Mouse (Mus musculus) urinary bladder, adult 2 months (tissue): ENCODE data around the gene Abcb7. TPM values are rescaled to one million over a fixed set of nuclear protein-coding genes. Genes with fewer than 3 reads are reported as not detected.
A peak's percentile ranks its signal among the peaks of the same experiment; 100 is the strongest.
"Not testable (repeated sequence)": the region's sequence is repeated elsewhere in the genome, so short reads cannot be mapped to it uniquely, and the experiment has no call there.

Source experiments
- DNase-seq: peaks from one replicate; pipeline ENCODE4 v3.0.0; 2022; ENCODE audit warnings: low spot score
- polyA plus RNA-seq: library from polyadenylated mRNA; depleted of rRNA; stranded (reverse); fragments of >200 nt; gene quantifications from 2 replicates; pipeline ENCODE4 v1.2.3, GENCODE M21; 2012; rRNA removed

Gene Abcb7
- polyA plus RNA-seq, result 5.6 and 6.6 TPM in 2 replicates

- peak; percentile 48 for DNase-seq
These were observed at the start of gene Abcb7 for GRCm38 (mm10) chrX:104413183-104413983. TSS of gene Abcb7 (minus strand) at chrX:104413856.

- DNase-seq, result no peak
These were observed 48.1 kb upstream of the Abcb7 start for GRCm38 (mm10) chrX:104461755-104462154.

- DNase-seq, result no peak
These were observed 38.8 kb upstream of the Abcb7 start for GRCm38 (mm10) chrX:104452433-104452832.

- DNase-seq, result no peak
These were observed 19.8 kb upstream of the Abcb7 start for GRCm38 (mm10) chrX:104433456-104433855.

DNA sequence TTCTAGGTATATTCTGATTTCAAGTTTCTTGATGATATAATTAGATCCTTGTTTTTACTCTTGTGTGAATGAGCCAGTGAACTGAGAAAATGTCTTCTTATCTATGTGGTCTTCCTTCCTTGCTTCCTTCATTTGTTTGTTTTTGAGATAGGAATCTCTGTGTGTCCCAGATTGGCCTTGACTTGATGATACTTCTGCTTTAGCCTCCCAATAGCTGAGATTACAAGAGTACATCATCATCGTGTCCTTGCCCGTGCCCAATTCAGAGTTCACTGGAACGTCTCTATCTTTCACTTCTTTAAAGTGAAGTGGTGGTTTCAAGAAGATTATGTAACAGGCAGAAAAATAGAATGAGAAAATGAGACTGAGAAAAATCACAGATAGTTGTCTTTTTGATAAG lies 14.5 kb upstream of the Abcb7 start:
- DNase-seq, result no peak

DNA sequence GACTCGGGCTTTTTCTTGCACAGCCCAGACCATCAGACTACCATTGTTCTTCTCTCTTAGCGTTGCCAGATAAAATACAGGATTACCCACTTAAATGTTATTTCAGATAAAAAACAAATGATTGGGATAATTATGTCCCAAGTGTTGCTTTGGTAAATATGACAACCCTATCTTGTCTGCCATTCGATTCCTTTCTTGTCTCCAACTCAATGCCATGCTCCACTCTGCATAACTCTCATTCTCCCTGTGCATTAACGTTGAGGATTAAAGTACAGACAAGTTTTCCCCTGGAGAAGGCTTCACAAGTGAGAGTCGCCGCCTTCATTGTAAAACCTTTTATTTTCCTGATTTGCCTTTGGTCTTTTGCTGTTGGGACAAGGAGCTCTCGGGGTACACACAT lies 339 bp upstream of the Abcb7 start:
- DNase-seq, result no peak

DNA sequence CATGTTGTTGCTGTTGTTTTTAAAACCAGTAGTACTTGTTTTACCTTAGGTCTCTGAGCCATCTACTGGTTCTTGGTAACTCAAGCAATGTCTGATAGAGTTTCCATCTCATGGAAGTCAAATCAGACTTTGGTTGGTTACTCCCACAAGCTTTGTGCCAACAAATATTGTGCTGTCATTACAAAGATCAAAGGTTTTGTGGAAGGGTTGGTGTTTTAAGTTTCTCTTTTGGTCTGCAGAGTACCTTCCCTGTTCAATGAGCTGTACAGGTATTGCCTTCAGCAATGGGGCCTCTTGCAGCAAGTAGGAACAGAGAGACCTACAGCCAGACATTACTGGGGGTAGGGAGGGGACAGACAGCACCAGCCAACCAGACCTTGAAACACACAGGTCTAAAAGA lies 5.5 kb downstream of the Abcb7 start:
- no peak for DNase-seq

DNA sequence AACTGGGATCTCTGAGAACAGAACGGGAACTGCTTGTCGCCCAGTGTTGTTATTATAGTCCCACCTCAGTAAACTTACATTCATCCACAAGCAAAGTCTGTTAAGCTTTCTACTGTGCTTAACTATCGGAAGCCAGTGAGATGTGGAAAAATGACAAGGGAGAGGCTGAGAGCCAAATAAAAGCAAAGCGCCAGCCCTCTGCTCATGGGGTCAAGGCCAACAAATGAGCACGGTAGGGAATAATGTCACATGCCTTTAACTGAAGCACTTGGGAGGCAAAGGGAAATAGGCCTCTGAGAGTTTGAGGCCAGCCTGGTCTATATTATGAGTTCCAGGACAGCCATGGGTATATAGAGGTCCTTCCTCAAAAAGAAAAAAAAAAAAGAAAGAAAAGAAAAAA lies 11.2 kb downstream of the Abcb7 start:
- DNase-seq, result no peak

DNA sequence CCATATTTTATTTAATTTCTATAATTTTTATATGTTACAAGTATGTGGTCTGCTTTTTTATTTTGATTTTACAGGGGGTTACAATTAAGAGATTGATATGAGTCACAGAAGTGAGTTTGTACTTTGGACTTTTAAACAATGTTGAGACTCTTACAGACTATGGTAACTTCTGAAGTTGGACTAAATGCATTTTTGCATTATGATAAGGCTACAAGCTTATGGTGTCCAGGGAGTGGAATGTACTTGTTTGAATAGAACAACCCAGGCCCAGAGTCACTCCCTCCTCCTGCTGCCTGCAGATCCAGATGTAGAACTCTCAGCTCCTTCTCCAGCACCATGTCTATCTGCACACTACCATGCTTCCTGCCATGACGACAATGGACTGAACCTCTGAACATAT lies 12.5 kb downstream of the Abcb7 start:
- no peak for DNase-seq

- no peak for DNase-seq
These were observed 16.1 kb downstream of the Abcb7 start for GRCm38 (mm10) chrX:104397526-104397925.

GRCm38 (mm10) chrX:104359686-104360085 lies 54.0 kb downstream of the Abcb7 start:
- no peak for DNase-seq

GRCm38 (mm10) chrX:104355842-104356241 lies 57.8 kb downstream of the Abcb7 start:
- no peak for DNase-seq

GRCm38 (mm10) chrX:104348146-104348545 lies 65.5 kb downstream of the Abcb7 start:
- not testable (repeated sequence) for DNase-seq

- DNase-seq, result no peak
These were observed 121.9 kb downstream of the Abcb7 start for GRCm38 (mm10) chrX:104291721-104292120.

GRCm38 (mm10) chrX:104279828-104280227 lies 133.8 kb downstream of the Abcb7 start:
- no peak for DNase-seq

GRCm38 (mm10) chrX:104264371-104264770 lies 149.3 kb downstream of the Abcb7 start:
- DNase-seq, result no peak

- no peak for DNase-seq
These were observed 151.2 kb downstream of the Abcb7 start for GRCm38 (mm10) chrX:104262468-104262867.

DNA sequence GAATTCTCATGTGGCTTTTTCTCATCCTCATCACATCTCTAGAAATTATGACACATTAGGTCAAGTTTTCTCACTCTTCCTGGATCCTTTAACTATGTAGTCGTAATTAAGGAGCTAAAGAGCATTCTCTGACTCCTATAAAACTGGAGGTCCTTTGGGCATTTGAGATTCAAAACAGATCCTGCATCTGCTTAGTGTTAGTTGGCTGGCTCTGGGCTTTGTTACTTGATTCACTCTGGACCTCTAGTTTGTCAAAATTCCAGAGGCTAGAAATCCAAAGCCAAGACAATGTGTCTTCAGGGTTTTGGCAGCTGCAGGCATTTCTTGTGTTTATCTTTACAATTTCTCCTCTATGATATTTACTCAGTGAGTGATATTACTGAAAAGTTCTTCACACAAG lies 157.1 kb downstream of the Abcb7 start:
- DNase-seq, result no peak

Other genes starting within 250 kb of the Abcb7 start
- 0.10 and 0.12 TPM in 2 replicates for gene Nexmif, start 212.7 kb downstream of the Abcb7 start, polyA plus RNA-seq
- 3.9 and 5.1 TPM in 2 replicates for gene Uprt, start 69.0 kb upstream of the Abcb7 start, polyA plus RNA-seq